ENCODE assay signal across 7 mouse cellular contexts in the genomic region with DNA sequence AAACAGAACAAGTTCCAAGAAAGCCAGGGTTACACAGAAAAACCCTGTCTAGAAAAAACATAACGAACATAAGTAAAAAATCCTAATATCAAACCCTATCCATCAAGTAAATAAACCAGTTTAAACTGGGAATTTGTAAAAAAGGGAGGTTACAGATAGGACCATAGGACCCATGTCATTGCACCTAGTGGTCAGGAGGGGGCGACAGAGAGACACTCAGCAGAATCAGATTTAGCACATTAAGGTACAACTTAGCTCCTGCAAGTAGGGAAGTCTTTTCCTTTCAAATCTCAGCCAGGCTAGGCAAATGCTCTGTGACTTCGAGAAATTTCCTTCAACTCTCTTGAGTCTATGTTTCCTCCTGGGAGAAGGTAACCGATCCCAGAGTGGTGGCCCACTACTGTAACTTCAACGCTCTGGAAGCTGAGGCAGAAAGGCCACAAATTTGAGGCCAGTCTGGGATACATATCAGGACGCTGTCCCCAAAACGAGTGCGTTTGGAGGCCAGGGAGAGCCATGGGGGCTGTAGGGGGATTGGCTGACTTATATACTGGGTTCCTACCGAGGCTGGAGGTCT. TPM values are rescaled to one million over a fixed set of nuclear protein-coding genes. Genes with fewer than 3 reads are reported as not detected.
DNase-seq lines count a peak whose midpoint lies in the region; ATAC-seq and TF ChIP-seq lines count a peak whose summit lies in the region.

No protein-coding gene starts in this region.

- DNase-seq in adipocyte (ENCODE audit: low spot score), result peak; percentile 75
- DNase-seq in embryo, embryonic 11.5 days (ENCODE audit: low read depth, low spot score), result peak; percentile 48
- DNase-seq in kidney, postnatal 25 days, result peak; percentile 69 to 74
- peak; percentile 83 for DNase-seq in lung, embryonic 14.5 days
- DNase-seq in retina, embryonic 14.5 days (ENCODE audit: low spot score), result peak; percentile 80

- no peaks in the 10 kb centered on the region for H3K27me3 ChIP-seq in E14TG2a.4 (ENCODE audit: insufficient read depth, low read length)
- no peaks in the 10 kb centered on the region for H3K27me3 ChIP-seq in heart, embryonic 16.5 days (ENCODE audit: control insufficient read depth, insufficient read depth, low read length)
- H3K27me3 ChIP-seq in lung, embryonic 14.5 days (ENCODE audit: insufficient read depth, low read length), result no peaks in the 10 kb centered on the region

- ATAC-seq in heart, embryonic 16.5 days (replicated peaks; ENCODE audit: extremely low read depth, insufficient read depth, low FRiP score), result no peak
- peak; percentile 5; the same call in 1 of the 2 replicates for ATAC-seq in lung, embryonic 14.5 days (ENCODE audit: insufficient read depth)

- no peak overlapping the region for H3K4me3 ChIP-seq in E14TG2a.4 (replicated peaks; ENCODE audit: low read length)
- no peak overlapping the region for H3K4me3 ChIP-seq in heart, embryonic 16.5 days (ENCODE audit: low read length)
- no peak overlapping the region for H3K4me3 ChIP-seq in lung, embryonic 14.5 days (ENCODE audit: low read depth, low read length)

- peaks cover 54% of the 10 kb centered on the region for H3K4me1 ChIP-seq in E14TG2a.4 (replicated peaks; ENCODE audit: low read depth, low read length)
- no peaks in the 10 kb centered on the region for H3K4me1 ChIP-seq in heart, embryonic 16.5 days (ENCODE audit: control insufficient read depth, insufficient read depth, low read length)
- H3K4me1 ChIP-seq in lung, embryonic 14.5 days (ENCODE audit: insufficient read depth), result no peaks in the 10 kb centered on the region

- no peak overlapping the region for H3K4me2 ChIP-seq in heart, embryonic 16.5 days (ENCODE audit: low read depth, low read length)
- H3K4me2 ChIP-seq in lung, embryonic 14.5 days, result 0 out of 2 replicates have a peak overlapping the region, but pooled peaks have one; percentile 3

- 54% methylated on average over 9 of the region's 9 CpGs for WGBS in heart, embryonic 16.5 days
- 63% methylated on average over 9 of the region's 9 CpGs for WGBS in lung, embryonic 14.5 days

- no peak overlapping the region for H3K9ac ChIP-seq in heart, embryonic 16.5 days (ENCODE audit: low read length)
- no peak overlapping the region for H3K9ac ChIP-seq in lung, embryonic 14.5 days

- no peaks in the 10 kb centered on the region for H3K9me3 ChIP-seq in E14TG2a.4 (ENCODE audit: low read length)
- H3K9me3 ChIP-seq in heart, embryonic 16.5 days (replicated peaks; ENCODE audit: control insufficient read depth, low read length), result no peaks in the 10 kb centered on the region
- no peaks in the 10 kb centered on the region for H3K9me3 ChIP-seq in lung, embryonic 14.5 days (ENCODE audit: low read depth, low read length)

- peak; percentile 100 for TF ChIP-seq CTCF in E14TG2a.4 (conservative IDR thresholded peaks at IDR 0.05; ENCODE audit: low read length)
- TF ChIP-seq CTCF in lung, embryonic 14.5 days (IDR thresholded peaks at IDR 0.05; ENCODE audit: low read depth), result peak; percentile 95

- H3K36me3 ChIP-seq in E14TG2a.4 (ENCODE audit: insufficient read depth, low read length), result peaks cover 76% of the 10 kb centered on the region
- peaks cover 19% of the 10 kb centered on the region for H3K36me3 ChIP-seq in heart, embryonic 16.5 days (ENCODE audit: control insufficient read depth, insufficient read depth)
- peaks cover 58% of the 10 kb centered on the region for H3K36me3 ChIP-seq in lung, embryonic 14.5 days (ENCODE audit: insufficient read depth)

- H3K27ac ChIP-seq in heart, embryonic 16.5 days (ENCODE audit: low read length), result peak overlapping the region; percentile 77
- peak overlapping the region; percentile 86 for H3K27ac ChIP-seq in lung, embryonic 14.5 days (ENCODE audit: low read depth)

RNA-seq across cellular contexts. Expression of a gene that starts 59.4 kb away (rescaled TPM):
- polyA plus RNA-seq in heart, embryonic 16.5 days (2015; fragmentation: Nextera tagmentation; extraction: Ambion mirVana), result 116 and 132 TPM in 2 replicates
- polyA plus RNA-seq in lung, embryonic 14.5 days (2014; fragmentation: Nextera tagmentation; extraction: Ambion mirVana), result 183 and 185 TPM in 2 replicates
